Mouse (Mus musculus): Measurements from ENCODE around the gene Rela. TPM values are rescaled to one million over a fixed set of nuclear protein-coding genes. Genes with fewer than 3 reads are reported as not detected.
A peak's percentile ranks its signal among the peaks of the same experiment; 100 is the strongest.

The Rela gene
- polyA plus RNA-seq, 1 experiment from 2014 or later, result 37.7 TPM

GRCm38 (mm10) chr19:5653969-5654719 lies 16.9 kb downstream of the Rela start:
- H3K9ac ChIP-seq (ENCODE audit: low read length), result peak overlapping the region; percentile 50
- H3K27me3 ChIP-seq (ENCODE audit: control insufficient read depth, insufficient read depth, low read length), result peaks cover 9% of the 10 kb centered on the region; the same call in 1 of the 2 replicates
- WGBS, result 30% methylated on average over 62 of the region's 62 CpGs
- H3K27ac ChIP-seq (ENCODE audit: low read length), result no peak overlapping the region
- peaks cover 11% of the 10 kb centered on the region for H3K36me3 ChIP-seq (ENCODE audit: control insufficient read depth, insufficient read depth)
- H3K4me3 ChIP-seq (ENCODE audit: low read length), result peak overlapping the region; percentile 48
- peaks cover 10% of the 10 kb centered on the region for H3K4me1 ChIP-seq (ENCODE audit: control insufficient read depth, insufficient read depth, low read length)
- H3K4me2 ChIP-seq (ENCODE audit: low read depth, low read length), result peak overlapping the region; percentile 74
- H3K9me3 ChIP-seq (replicated peaks; ENCODE audit: control insufficient read depth, low read length), result no peaks in the 10 kb centered on the region
- no peak for ATAC-seq (replicated peaks; ENCODE audit: extremely low read depth, insufficient read depth, low FRiP score)

- H3K27me3 ChIP-seq (ENCODE audit: control insufficient read depth, insufficient read depth, low read length), result peaks cover 9% of the 10 kb centered on the region; the same call in 1 of the 2 replicates
- peak overlapping the region; percentile 48 for H3K4me3 ChIP-seq (ENCODE audit: low read length)
- peak overlapping the region; percentile 38; the same call in 1 of the 2 replicates for H3K9ac ChIP-seq (ENCODE audit: low read length)
- 34% methylated on average over 43 of the region's 43 CpGs for WGBS
- peaks cover 5% of the 10 kb centered on the region for H3K4me1 ChIP-seq (ENCODE audit: control insufficient read depth, insufficient read depth, low read length)
- H3K4me2 ChIP-seq (ENCODE audit: low read depth, low read length), result peak overlapping the region; percentile 74
- peaks cover 11% of the 10 kb centered on the region for H3K36me3 ChIP-seq (ENCODE audit: control insufficient read depth, insufficient read depth)
- H3K27ac ChIP-seq (ENCODE audit: low read length), result no peak overlapping the region
- ATAC-seq (replicated peaks; ENCODE audit: extremely low read depth, insufficient read depth, low FRiP score), result no peak
- no peaks in the 10 kb centered on the region for H3K9me3 ChIP-seq (replicated peaks; ENCODE audit: control insufficient read depth, low read length)
These were observed 17.5 kb downstream of the Rela start for GRCm38 (mm10) chr19:5654720-5655298.

- Histone ChIP-seq H3K27me3 (ENCODE audit: control insufficient read depth, insufficient read depth, low read length) (no peaks in the 10 kb centered on the region), H3K4me3 (ENCODE audit: low read length) (peak overlapping the region; percentile 40), H3K27ac (ENCODE audit: low read length) (peak overlapping the region; percentile 80), H3K9ac (ENCODE audit: low read length) (peak overlapping the region; percentile 53), H3K9me3 (replicated peaks; ENCODE audit: control insufficient read depth, low read length) (no peaks in the 10 kb centered on the region), H3K36me3 (ENCODE audit: control insufficient read depth, insufficient read depth) (peaks cover 11% of the 10 kb centered on the region), H3K4me1 (ENCODE audit: control insufficient read depth, insufficient read depth, low read length) (peaks cover 14% of the 10 kb centered on the region), H3K4me2 (ENCODE audit: low read depth, low read length) (peak overlapping the region; percentile 74)
- WGBS, result 61% methylated on average over 16 of the region's 16 CpGs
- ATAC-seq (replicated peaks; ENCODE audit: extremely low read depth, insufficient read depth, low FRiP score), result no peak
These were observed 23.9 kb downstream of the Rela start for GRCm38 (mm10) chr19:5660942-5661751.

- 55% methylated on average over 8 of the region's 8 CpGs for WGBS
- Histone ChIP-seq H3K4me2 (ENCODE audit: low read depth, low read length) (peak overlapping the region; percentile 74), H3K36me3 (ENCODE audit: control insufficient read depth, insufficient read depth) (peaks cover 20% of the 10 kb centered on the region), H3K27ac (ENCODE audit: low read length) (peak overlapping the region; percentile 80), H3K4me1 (ENCODE audit: control insufficient read depth, insufficient read depth, low read length) (peaks cover 14% of the 10 kb centered on the region), H3K9me3 (replicated peaks; ENCODE audit: control insufficient read depth, low read length) (no peaks in the 10 kb centered on the region), H3K9ac (ENCODE audit: low read length) (peak overlapping the region; percentile 74), H3K27me3 (ENCODE audit: control insufficient read depth, insufficient read depth, low read length) (no peaks in the 10 kb centered on the region), H3K4me3 (ENCODE audit: low read length) (peak overlapping the region; percentile 61)
- ATAC-seq (replicated peaks; ENCODE audit: extremely low read depth, insufficient read depth, low FRiP score), result no peak
These were observed 25.0 kb downstream of the Rela start for GRCm38 (mm10) chr19:5662310-5662709.

- Histone ChIP-seq H3K9ac (ENCODE audit: low read length) (peak within 1 kb of the TSS; percentile 74), H3K4me3 (ENCODE audit: low read length) (peak within 1 kb of the TSS; percentile 61), H3K9me3 (replicated peaks; ENCODE audit: control insufficient read depth, low read length) (no peaks in the 10 kb centered on the region), H3K27me3 (ENCODE audit: control insufficient read depth, insufficient read depth, low read length) (no peaks in the 10 kb centered on the region), H3K36me3 (ENCODE audit: control insufficient read depth, insufficient read depth) (peaks cover 21% of the 10 kb centered on the region), H3K4me1 (ENCODE audit: control insufficient read depth, insufficient read depth, low read length) (peaks cover 14% of the 10 kb centered on the region), H3K27ac (ENCODE audit: low read length) (peak within 1 kb of the TSS; percentile 80), H3K4me2 (ENCODE audit: low read depth, low read length) (peak within 1 kb of the TSS; percentile 74)
- ATAC-seq (replicated peaks; ENCODE audit: extremely low read depth, insufficient read depth, low FRiP score), result peak; percentile 94
- 2% methylated on average over 32 of the region's 32 CpGs for WGBS
These were observed 26.0 kb downstream of the Rela start, which contains the start of gene Sipa1 for GRCm38 (mm10) chr19:5662981-5663913. Gene Sipa1, minus strand, starts transcription at chr19:5663707.

- no peaks in the 10 kb centered on the region for H3K9me3 ChIP-seq (replicated peaks; ENCODE audit: control insufficient read depth, low read length)
These were observed 27.5 kb downstream of the Rela start for GRCm38 (mm10) chr19:5664669-5665257.

GRCm38 (mm10) chr19:5665465-5665864 lies 28.2 kb downstream of the Rela start:
- Histone ChIP-seq H3K36me3 (ENCODE audit: control insufficient read depth, insufficient read depth) (peaks cover 30% of the 10 kb centered on the region), H3K27ac (ENCODE audit: low read length) (no peak overlapping the region), H3K4me3 (ENCODE audit: low read length) (no peak overlapping the region), H3K9ac (ENCODE audit: low read length) (no peak overlapping the region), H3K4me1 (ENCODE audit: control insufficient read depth, insufficient read depth, low read length) (peaks cover 14% of the 10 kb centered on the region), H3K27me3 (ENCODE audit: control insufficient read depth, insufficient read depth, low read length) (no peaks in the 10 kb centered on the region), H3K9me3 (replicated peaks; ENCODE audit: control insufficient read depth, low read length) (no peaks in the 10 kb centered on the region), H3K4me2 (ENCODE audit: low read depth, low read length) (no peak overlapping the region)
- WGBS, result 82% methylated on average over 15 of the region's 15 CpGs
- ATAC-seq (replicated peaks; ENCODE audit: extremely low read depth, insufficient read depth, low FRiP score), result no peak

More at GRCm38 (mm10) chr19:5664669-5665257, 27.5 kb downstream of the Rela start:
- Histone ChIP-seq H3K27me3 (ENCODE audit: control insufficient read depth, insufficient read depth, low read length) (no peaks in the 10 kb centered on the region), H3K36me3 (ENCODE audit: control insufficient read depth, insufficient read depth) (peaks cover 24% of the 10 kb centered on the region), H3K4me3 (ENCODE audit: low read length) (no peak overlapping the region), H3K4me1 (ENCODE audit: control insufficient read depth, insufficient read depth, low read length) (peaks cover 14% of the 10 kb centered on the region), H3K9ac (ENCODE audit: low read length) (no peak overlapping the region), H3K4me2 (ENCODE audit: low read depth, low read length) (no peak overlapping the region), H3K27ac (ENCODE audit: low read length) (no peak overlapping the region)
- no peak for ATAC-seq (replicated peaks; ENCODE audit: extremely low read depth, insufficient read depth, low FRiP score)
- WGBS, result 94% methylated on average over 10 of the region's 10 CpGs

- Histone ChIP-seq H3K27me3 (ENCODE audit: control insufficient read depth, insufficient read depth, low read length) (no peaks in the 10 kb centered on the region), H3K9me3 (replicated peaks; ENCODE audit: control insufficient read depth, low read length) (no peaks in the 10 kb centered on the region), H3K4me3 (ENCODE audit: low read length) (no peak overlapping the region), H3K36me3 (ENCODE audit: control insufficient read depth, insufficient read depth) (peaks cover 37% of the 10 kb centered on the region), H3K4me2 (ENCODE audit: low read depth, low read length) (no peak overlapping the region), H3K4me1 (ENCODE audit: control insufficient read depth, insufficient read depth, low read length) (peaks cover 14% of the 10 kb centered on the region), H3K27ac (ENCODE audit: low read length) (no peak overlapping the region), H3K9ac (ENCODE audit: low read length) (no peak overlapping the region)
- WGBS, result 85% methylated on average over 18 of the region's 18 CpGs
- no peak for ATAC-seq (replicated peaks; ENCODE audit: extremely low read depth, insufficient read depth, low FRiP score)
These were observed 29.1 kb downstream of the Rela start for GRCm38 (mm10) chr19:5666386-5666785.

Measured in heart, embryonic 16.5 days (tissue).